Mouse (Mus musculus): Measurements from ENCODE around the gene Tnfsf13.
"Not testable (repeated sequence)": the region's sequence is repeated elsewhere in the genome, so short reads cannot be mapped to it uniquely, and the experiment has no call there.

- not testable (repeated sequence) for TF ChIP-seq CTCF (IDR thresholded peaks at IDR 0.05; ENCODE audit: control insufficient read depth, insufficient read depth, low read length); POLR2A (IDR thresholded peaks at IDR 0.05; ENCODE audit: borderline replicate concordance, control insufficient read depth, low read depth, low read length)
These were observed 17.8 kb upstream of the Tnfsf13 start for GRCm38 (mm10) chr11:69703381-69703780.

All from bone marrow, adult 2 months (tissue).